Mouse (Mus musculus): ENCODE data around the gene Prdm15.
A peak's percentile ranks its signal among the peaks of the same experiment; 100 is the strongest.

Gene Prdm15

DNA sequence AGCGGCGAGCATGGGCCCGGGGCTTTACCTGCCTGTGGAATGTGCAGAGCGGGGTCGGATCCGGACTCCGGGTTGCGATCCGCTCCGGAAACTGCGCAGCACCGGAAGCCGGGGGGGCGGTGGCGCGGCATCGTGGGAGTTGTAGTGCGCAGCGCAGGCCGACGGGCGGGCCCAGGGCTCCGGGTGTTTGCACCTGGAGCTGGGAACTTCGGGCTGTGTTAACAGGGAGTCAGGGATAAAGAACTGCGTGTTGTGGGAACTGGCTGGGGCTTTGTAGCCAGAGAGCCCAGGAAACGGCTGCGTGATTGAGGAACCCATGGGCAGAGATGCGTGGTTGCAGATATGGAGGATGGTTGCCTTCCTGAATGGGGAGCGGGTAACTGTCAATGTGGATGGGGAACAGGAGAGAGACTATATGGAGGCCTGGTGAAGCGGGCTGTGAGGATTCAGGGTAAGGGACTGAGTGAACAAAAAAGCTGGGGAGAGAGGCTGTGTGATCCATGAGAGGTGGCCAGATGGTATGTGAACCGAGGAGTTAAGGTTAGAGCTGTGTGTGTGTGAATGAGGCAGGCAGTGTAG lies at the start of gene Prdm15:
Gene Prdm15, minus strand, starts transcription at position 110 of the 579 bp plus-strand sequence.
- DNase-seq (ENCODE audit: low read depth, low spot score): peak; percentile 91

DNA sequence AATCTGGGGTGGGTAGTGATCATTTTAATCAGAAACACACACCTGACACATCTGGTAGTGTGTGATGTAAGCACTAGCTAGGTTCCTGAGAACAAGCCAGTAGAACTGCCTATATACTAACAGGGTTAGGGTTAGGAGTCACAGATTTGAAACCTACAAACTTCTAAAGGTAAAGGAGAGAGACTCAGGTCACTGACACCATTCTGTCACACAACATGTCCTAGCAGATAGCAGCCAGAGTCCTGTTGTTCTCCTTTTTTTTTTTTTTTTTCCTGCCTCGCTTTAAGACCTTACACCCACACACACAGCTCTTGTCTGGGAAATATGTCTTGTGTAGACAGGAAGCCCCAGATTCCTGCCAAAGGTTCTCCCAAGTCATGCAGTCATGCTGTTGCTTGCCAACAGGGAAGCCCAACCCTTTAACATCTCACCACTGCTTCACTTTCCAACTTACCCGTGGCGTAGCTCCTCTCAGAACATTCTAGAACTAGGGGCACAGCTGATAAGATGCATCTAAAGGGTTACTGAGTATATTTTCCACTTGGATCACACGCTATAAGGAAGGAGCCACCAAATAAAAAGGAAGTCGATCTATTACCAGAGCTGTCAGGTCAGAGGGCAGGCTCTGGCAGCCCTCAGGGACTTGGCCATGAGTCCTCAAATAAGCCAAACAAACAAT lies 45.8 kb upstream of the Prdm15 start:
- DNase-seq (ENCODE audit: low read depth, low spot score): no peak

DNA sequence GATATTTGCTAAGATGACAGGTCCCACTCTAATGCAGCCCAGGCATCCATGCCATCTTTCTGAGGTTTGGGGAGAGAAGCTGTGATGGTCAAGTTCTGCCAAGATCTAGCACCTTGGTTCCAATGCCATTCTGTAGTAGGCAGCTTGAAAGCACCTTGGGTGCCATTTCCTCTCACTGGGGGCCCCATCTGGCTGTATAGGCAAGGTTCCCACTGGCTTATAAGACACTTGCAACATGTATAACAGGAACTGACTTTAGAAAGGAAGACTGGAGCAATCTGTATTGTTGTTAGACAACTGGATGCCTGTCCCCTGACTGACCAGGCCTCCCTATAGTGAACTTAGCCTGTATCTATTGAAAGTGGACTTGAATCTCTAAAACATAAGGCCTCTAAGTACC lies 36.1 kb upstream of the Prdm15 start:
- DNase-seq (ENCODE audit: low read depth, low spot score): no peak

DNA sequence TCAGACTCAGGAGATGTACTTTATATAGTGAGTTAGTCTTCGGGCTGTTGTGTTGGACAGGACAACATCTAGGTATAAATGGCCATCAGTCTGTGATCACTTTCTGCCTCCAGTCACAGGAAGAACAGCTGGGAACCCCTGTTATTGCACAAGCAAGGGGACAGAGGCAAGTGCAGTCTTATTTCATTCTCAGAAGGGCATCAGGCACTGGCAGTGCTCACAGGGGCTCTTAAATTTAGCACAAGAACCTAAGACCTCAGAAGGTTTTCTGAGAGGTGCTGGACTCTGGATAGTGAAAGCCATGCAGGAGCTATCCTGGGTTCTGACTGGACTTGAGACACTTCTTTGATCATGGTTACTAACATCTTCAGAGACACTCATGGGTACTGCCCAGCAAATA lies 32.0 kb upstream of the Prdm15 start:
- no peak for DNase-seq (ENCODE audit: low read depth, low spot score)

DNA sequence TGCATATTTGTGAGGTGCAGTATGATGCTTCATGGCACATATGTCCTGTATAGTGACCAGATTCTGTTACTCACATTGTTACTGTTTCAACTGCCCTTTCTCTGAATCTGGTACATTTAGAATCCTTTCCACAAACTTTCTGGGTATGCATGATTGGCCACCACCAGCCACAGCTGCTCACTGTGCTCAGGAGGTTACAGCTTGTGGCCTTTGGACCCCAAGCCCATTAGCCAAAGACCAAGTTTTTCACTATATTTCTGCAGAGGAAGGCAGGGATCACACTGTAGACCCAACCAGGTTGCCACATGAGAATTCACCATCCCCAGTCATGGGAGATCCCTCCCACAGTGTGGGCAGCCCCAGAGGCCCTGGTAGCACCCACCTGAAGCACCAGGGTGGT lies 31.2 kb upstream of the Prdm15 start:
- DNase-seq (ENCODE audit: low read depth, low spot score): no peak

DNA sequence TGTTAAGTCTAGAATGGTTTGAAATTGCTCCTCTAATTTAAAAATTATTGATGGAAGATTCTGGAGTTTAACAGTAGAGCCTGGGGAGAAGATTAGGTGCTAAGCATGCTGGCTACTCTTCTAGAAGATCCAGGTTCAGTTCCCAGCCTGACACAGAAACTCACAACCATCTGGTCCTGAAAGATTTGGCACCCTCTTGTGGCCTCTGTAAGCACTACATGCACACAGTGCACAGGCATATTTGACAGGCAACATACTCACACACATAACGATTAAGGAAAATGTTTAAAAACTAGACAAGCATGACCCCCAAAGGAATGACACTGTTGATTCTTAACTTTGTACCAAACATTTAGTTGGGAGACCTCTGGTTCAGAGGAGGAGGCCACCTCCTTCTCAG lies 27.5 kb upstream of the Prdm15 start:
- DNase-seq (ENCODE audit: low read depth, low spot score): peak; percentile 76

DNA sequence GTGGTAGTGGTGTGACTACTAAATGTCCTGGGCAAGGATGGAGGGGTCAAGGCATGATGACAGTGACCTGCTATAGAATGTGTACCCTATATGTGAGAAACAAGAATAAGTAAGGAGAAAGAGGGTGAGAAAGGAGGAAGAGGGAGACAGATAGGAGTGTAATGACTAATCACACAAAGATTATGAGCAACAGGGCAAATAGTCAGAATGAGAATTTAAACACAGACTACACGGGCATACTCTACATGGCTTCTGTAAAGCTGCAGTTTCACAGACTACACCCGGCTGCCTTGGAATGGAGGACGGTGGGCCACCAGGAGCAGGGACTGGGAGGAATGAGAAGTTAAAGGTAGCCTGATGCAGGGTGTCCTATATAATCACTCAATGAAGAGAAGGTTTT lies 25.9 kb upstream of the Prdm15 start:
- DNase-seq (ENCODE audit: low read depth, low spot score): no peak

DNA sequence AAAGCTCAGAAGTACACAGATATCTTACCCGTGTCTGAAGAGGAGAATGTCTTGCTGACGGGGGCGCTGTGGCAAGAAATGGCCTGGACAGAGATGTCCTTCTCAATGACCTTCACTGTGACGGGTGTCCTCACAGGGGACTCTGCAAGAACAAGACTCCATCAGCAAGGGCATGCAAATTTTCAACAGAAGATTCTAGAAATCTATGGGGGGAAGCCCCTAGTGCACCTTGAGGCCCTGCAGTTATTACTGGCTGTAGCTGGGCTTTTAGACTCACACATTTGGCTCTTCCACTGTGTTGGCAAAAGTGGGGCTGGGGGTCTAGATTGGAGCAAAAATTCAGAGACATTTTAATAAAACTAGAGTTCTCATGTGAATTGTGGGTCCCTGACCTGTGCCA lies 23.5 kb upstream of the Prdm15 start:
- no peak for DNase-seq (ENCODE audit: low read depth, low spot score)

DNA sequence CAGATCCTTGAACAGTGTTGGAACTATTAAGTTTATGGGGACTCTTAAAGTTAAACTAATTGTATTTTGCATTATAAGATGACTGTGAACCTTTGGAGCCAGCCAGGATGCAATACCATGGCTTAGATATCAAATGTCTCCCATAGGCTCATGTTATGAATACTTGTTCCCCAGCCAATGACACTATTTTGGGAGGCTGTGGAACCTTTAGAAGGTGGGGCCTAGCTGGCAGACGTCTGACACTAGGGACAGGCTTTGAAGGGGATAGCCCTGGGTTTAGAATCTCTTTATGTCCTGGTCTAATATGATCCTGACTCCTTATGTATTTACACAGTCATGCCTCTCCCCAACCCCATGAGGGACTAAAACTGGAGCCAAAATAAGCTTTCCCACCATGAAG lies 22.7 kb upstream of the Prdm15 start:
- no peak for DNase-seq (ENCODE audit: low read depth, low spot score)

DNA sequence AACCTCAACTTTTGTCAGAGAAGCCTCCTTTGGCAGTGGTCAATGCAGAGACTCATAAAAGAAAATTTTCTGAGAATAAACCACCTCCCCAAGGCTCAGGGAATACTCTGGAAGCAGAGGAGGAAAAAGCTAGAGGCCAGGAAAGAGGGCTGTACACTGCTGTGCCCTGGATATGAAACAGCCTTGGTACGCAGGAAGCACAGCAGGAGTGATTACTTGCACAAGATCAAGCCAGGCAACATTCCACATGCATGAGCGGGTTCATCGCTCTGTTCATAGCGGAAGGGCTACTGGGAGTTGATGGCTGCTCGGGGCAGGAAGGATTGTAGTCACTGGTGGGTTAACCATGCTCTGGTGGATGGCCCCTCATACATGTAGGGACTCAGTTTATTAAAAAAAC lies 21.0 kb upstream of the Prdm15 start:
- DNase-seq (ENCODE audit: low read depth, low spot score): no peak

DNA sequence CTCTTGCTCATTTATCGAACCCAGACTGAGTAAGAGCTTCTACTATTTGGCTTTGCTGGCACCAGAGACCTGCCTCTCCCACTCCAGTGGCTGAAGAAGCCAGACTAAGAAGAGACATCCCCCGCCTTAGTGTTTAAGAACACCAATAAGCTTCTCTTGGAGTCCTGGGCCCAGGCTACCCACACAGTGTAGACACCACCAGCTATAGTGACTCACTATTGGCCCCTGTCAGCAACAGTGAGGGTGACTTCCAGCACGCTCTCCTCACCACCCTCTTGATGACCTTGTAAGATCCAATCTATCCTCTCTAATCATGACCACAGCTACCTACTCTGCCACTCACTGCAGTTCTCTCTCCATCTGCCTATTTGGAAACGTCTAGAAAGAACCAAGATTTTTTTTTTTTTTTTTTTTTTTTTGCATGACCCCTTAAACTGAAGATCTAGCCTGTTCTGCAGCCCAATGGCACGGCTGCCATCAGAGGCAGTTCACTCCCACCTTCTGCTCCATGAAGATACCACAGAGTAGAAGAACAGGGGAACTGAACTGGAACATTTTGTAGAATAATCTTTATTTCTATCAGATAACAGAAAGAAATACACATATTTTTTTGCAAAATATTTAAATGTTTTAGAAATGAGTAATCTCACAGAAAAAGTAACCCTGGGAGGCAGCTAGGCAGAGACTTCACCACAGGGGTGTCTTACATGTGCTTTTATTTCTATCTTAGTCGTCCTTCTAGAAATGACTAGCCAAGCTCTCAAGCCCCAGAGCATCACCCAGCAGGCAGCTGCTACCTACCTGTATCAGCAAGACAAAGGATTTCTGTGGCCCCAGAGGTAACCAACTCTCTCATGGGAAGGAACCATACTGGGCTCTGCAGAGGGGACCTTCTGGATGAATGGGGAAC lies 17.8 kb upstream of the Prdm15 start:
- DNase-seq (ENCODE audit: low read depth, low spot score): peak; percentile 42

DNA sequence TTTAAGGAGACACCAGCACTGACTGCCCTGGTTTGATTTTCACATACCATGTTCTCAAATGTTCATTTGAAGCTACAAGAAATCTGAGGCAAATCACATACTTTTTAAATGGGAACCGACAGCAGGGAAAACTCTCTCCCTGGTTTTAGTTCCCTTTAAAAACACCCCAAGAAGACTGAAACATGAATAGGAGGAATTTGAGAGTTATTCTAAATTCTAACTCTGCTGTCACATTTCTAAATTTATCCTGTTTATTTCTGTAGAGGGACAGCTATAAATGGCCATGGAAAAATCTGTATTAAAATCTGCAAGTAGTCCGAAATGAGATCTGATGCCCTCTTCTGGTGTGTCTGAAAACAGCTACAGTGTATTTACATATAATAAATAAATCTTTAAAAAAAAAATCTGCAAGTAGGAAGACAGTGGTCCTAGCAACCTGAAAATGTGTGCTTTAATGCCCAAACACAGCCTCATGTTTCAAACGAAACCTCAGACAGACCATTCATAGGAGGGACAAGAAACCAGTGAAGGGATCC lies 12.3 kb upstream of the Prdm15 start:
- no peak for DNase-seq (ENCODE audit: low read depth, low spot score)

DNA sequence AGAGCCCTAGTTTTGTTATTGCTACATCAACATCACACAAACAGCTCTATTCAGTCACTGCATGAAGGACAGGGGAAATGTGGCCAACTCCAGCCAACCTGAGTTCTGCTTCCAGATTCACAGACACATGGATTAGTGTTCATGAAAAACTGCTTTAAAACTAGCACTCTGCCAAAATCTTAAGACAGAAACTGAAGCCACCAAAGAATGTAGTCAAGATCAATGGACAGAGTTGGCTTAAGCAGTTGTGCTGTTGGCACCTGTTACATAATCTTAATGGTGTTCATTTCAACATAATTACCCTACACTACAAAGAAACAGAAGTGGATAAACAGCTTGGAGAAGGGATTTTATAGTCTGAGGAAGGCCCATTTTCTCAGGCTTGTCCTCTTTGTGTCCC lies 4.4 kb upstream of the Prdm15 start:
- DNase-seq (ENCODE audit: low read depth, low spot score): no peak

DNA sequence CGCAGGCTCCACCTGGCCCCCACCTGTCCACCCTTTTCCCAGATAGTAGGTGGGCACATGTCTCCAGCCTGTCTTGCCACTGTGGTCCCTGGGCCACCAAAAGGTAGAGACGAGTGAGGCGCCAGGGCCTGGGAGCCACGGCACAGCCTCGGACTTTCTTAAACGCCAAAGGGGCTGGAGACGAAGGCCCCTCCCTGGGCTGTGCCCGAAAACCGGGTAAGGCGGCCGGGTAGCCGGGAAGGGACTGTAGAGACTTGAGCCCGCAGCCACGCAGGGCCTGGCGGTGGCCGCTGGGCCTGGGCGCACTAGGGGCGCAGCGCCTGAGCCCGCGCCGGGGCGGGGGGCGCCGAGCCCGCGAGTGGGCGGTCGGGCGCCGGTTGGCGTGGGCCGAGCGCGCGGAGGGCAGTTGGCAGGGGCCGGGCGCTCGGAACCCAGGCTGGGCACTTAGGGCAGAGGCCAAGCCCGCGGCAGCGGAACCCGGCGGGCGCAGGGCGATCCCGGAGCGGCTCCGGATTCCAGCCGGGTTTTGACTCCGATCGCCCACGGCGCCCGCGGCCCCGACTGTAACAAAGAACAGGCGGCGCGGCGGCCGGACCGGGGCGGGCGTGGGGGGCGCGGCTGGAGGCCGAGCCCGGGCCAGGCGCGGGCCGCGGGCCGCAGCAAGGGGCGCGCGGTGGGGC lies 449 bp downstream of the Prdm15 start:
- DNase-seq (ENCODE audit: low read depth, low spot score): peak; percentile 89

DNA sequence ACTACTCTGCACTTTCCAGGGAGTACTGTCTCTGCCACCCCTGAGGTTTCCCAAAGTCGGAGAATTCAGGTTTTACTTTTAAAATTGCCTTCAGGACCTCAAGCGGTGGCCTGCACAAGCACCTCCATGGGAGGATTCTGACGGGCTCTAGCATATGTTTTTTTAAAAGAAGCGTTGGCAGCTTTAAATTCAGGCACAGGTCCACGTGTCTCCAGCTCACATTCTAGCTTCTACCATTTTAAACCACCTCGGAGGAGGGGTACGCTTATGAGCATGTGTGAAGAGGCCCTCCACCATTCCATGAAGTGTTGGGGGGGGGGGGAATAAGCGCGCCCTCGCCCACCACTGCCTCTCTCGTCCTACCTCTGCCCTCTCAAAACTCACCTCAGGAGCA lies 986 bp downstream of the Prdm15 start:
- no peak for DNase-seq (ENCODE audit: low read depth, low spot score)

DNA sequence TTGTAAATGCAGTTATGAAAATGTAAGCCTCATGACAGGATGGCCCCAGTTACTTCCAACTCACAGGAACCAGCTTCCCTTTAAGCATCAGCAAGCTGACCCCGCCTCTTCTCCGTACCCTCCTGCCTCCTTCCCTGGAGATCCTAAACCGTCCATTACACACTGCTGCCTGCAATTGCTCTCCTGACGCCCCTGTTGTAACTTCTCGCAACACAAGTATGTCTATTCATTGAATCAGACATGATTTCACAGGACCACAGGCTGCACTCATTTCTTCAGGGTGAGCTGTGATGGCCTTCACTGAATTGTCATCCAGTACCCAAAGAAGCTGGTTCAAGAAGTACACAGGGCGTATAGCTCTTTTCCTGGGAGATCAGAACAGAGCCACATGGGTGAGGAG lies 2.8 kb downstream of the Prdm15 start:
- no peak for DNase-seq (ENCODE audit: low read depth, low spot score)

DNA sequence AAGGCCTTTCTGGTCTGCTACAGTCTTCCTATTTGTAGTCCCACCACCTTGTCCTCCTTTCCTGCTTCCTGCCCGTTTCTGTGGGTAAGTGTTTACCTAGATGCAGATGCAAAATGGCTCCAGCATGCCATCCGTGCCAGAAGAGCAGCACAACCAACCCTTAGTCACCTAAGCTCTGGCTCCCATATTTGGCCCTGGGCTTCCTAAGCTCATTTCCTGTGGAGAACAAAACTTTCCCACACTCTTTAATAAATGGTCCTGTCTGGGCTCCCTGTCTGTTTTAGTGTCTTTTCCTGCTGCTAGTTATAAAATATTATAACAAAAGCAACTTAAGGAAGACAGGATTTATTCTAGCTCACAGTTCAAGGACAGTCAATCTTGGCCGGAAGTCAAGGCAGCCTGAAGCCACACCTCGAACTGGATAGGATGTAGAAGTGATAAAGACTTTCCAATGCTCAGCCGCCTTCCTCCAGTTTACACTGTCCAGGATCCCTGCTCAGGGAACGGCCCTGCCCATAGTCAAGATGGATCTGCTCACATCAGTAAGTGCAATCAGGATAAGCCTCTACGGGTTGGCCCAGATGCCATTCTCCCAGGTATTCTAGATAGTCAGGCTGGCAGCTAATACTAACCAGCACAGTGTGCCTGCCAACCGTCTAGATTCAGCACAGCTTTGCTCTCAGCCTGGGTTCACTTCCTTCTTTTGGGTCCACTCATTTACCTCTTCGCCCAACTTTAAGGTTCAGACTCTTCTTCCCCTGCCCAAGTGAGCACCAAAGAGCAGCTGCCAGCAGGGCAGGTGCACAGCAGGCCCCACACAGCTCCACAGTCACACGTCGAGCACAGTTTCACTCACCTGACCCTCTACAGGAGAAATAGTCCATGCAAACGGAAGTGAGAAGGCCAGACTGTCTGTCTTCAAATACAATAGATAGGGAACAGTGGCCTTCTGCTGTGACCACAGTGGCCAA lies 6.4 kb downstream of the Prdm15 start:
- no peak for DNase-seq (ENCODE audit: low read depth, low spot score)

DNA sequence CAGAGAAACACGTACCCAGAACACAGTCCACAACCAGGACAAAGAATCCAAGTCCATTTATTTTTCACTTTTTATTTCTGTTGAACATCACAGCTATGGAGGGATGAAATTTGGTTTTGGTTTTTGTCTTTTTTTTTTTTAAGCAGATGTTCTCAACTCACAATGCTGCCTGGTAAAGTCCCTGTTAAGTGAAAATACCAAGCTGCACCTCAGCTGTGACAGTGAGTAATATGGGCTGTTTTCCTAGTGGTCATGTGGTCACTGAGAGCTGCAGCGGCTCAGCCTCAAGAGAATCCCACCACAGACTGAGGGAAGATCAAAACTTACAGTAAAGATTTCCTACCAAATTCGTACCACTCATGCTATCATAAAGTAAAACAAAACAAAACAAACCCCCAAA lies 19.5 kb downstream of the Prdm15 start:
- no peak for DNase-seq (ENCODE audit: low read depth, low spot score)

DNA sequence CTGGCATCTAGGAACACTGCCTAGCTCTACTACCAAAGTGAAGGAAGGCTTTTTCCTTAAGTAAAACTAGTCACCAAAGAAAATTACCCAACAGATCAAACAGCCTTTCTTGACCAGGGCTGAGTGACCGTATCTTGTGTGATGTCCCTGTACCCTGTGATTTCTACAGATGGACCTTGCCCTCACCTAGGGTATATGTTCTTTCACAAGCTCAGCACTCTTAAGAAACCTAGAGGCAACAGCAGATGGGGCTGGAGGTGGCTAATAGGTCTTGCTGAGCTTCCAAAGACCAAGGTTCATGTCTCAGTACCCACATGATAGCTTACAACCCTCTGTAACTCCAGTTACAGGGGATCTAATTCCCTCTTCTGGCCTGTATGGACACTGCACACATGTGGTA lies 23.4 kb downstream of the Prdm15 start:
- no peak for DNase-seq (ENCODE audit: low read depth, low spot score)

DNA sequence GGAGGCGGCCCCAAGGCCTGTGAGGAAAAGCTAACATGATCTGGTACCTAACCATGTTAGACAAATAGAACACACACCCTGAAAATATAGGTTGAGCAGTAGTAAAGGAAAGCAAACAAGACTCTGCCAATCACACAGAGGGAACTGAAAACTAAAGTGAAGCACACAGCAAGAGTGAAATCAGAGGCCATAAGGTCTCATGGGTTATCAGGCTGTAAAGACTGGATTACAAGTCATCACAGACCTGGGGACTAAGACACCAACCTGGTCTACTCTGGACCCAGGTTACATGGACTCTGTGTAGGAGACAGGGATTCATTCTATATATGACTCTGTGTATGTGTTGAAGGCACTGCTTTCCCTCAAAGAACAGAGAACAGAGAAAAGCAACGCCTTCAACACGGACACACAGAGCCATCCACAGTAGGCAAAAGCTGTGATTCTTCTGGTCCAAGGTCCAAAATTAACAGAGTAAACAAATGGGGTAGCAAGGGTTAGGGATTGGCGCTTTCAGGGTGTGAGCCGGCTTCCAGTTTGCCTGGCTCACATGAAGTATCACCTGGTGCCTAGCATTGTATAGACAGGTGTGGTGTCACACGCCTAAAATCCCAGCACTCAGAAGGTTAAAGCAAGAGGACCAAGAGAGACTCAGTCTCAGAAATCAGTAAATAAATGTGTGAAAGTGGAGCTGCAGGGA lies 28.2 kb downstream of the Prdm15 start:
- DNase-seq (ENCODE audit: low read depth, low spot score): no peak

Data from CD4-positive, CD25-positive, alpha-beta regulatory T cell, adult 2 months (primary cell).